23 mouse cellular contexts compared by ENCODE assay signal in genomic region chr2:117652647-117653046, GRCm38 (mm10).
DNase-seq lines count a peak whose midpoint lies in the region; ATAC-seq lines count a peak whose summit lies in the region.
"Had no signal": no experiment of that assay in that cellular context is flagged by ENCODE, and none has a peak within 500 bp of the region (broad histone marks: within the 10 kb centered on the region; RNA-seq: fewer than 3 reads in every experiment).

No protein-coding gene starts in this region.

- H3K27ac ChIP-seq in heart, embryonic 13.5 days (replicated peaks) = peak overlapping the region; percentile 17; the same call in 1 of the 2 replicates
- H3K27ac ChIP-seq: embryonic facial prominence, embryonic 13.5 days; forebrain, embryonic 10.5 days; heart, embryonic 10.5 days; hindbrain, embryonic 15.5 days had no signal

- DNase-seq in embryo, embryonic 10 days (ENCODE audit: low spot score) = peak; percentile 6
- DNase-seq in embryo, embryonic 10.5 days (ENCODE audit: low spot score) = no peak
- DNase-seq in heart, adult 18-20 months = no peak
- peak; percentile 16 for DNase-seq in R1 (ENCODE audit: low read depth, low spot score)
- DNase-seq in forelimb bud, embryonic 11.5 days (ENCODE audit: low read depth, low spot score) = peak; percentile 2
- DNase-seq in neural tube, embryonic 10.5 days (ENCODE audit: extremely low spot score, low spot score) = no peak
- no peak for DNase-seq in cerebellum, adult 11 months
- DNase-seq: adrenal gland, postnatal 14 days; cerebellum, adult 8-10 months; cerebellum, postnatal 25 days; gastrocnemius, postnatal 36 days; heart, adult 11 months; kidney, adult 9 months had no signal

- WGBS in heart, embryonic 13.5 days = 24% methylated on average over 2 of the region's 2 CpGs

- peak overlapping the region; percentile 12; the same call in 1 of the 2 replicates for H3K4me2 ChIP-seq in heart, embryonic 13.5 days
- H3K4me2 ChIP-seq: embryonic facial prominence, embryonic 13.5 days; hindbrain, embryonic 15.5 days had no signal

- no peak for ATAC-seq in heart, embryonic 13.5 days (ENCODE audit: extremely low read depth, insufficient number of reproducible peaks, low FRiP score, low TSS enrichment)
- ATAC-seq: activated CD4-positive, CD25-positive, alpha-beta regulatory T cell, adult 4 months; forebrain, embryonic 14.5 days; inflammation-experienced regulatory T-cells, adult 6 months; intestine, postnatal 0 days had no signal

- H3K9me3 ChIP-seq in heart, embryonic 13.5 days = no peaks in the 10 kb centered on the region
- H3K9me3 ChIP-seq: embryonic facial prominence, embryonic 13.5 days; forebrain, embryonic 10.5 days; heart, embryonic 10.5 days; hindbrain, embryonic 15.5 days had no signal

- H3K36me3 ChIP-seq in heart, embryonic 13.5 days = no peaks in the 10 kb centered on the region
- H3K36me3 ChIP-seq: embryonic facial prominence, embryonic 13.5 days; forebrain, embryonic 10.5 days; heart, embryonic 10.5 days; hindbrain, embryonic 15.5 days had no signal

- H3K9ac ChIP-seq in heart, embryonic 13.5 days = no peak overlapping the region
- H3K9ac ChIP-seq: embryonic facial prominence, embryonic 13.5 days; hindbrain, embryonic 15.5 days had no signal

- no peak overlapping the region for H3K4me3 ChIP-seq in heart, embryonic 13.5 days
- H3K4me3 ChIP-seq: embryonic facial prominence, embryonic 13.5 days; erythroblast, embryonic 14.5 days; forebrain, embryonic 10.5 days; heart, embryonic 10.5 days; hindbrain, embryonic 15.5 days had no signal

- no peaks in the 10 kb centered on the region for H3K27me3 ChIP-seq in heart, embryonic 13.5 days (replicated peaks)
- H3K27me3 ChIP-seq: embryonic facial prominence, embryonic 13.5 days; hindbrain, embryonic 15.5 days had no signal

- H3K4me1 ChIP-seq in heart, embryonic 13.5 days = peaks cover 15% of the 10 kb centered on the region
- H3K4me1 ChIP-seq: hindbrain, embryonic 15.5 days had no signal

Comparison
In these comparisons a context has a peak if more than half of its experiments do, and no peak if none do; other contexts are left out.
1. DNase-seq: peak in embryo, embryonic 10 days (single experiment), R1 (single experiment) and forelimb bud, embryonic 11.5 days (single experiment); none in embryo, embryonic 10.5 days (single experiment), heart, adult 18-20 months (0 of 2), neural tube, embryonic 10.5 days (single experiment) and cerebellum, adult 11 months (single experiment).